Mouse (Mus musculus) C2C12 (cell line): ENCODE results near the gene Ric3. TPM values are rescaled to one million over a fixed set of nuclear protein-coding genes. Genes with fewer than 3 reads are reported as not detected.

Source experiments
- H3K27me3 ChIP-seq: one replicate; pipeline ENCODE4 v1.6.1; 2011; ENCODE audit not compliant: control insufficient read depth, insufficient read depth, insufficient read length
- H3K36me3 ChIP-seq: one replicate; pipeline ENCODE4 v1.6.1; 2011; ENCODE audit not compliant: control insufficient read depth, insufficient read depth
- H3K4me3 ChIP-seq: one replicate; pipeline ENCODE4 v1.5.1; 2011; ENCODE audit warnings: mild to moderate bottlenecking, control low read depth; ENCODE audit not compliant: poor library complexity, insufficient read depth, severe bottlenecking
- H3K79me2 ChIP-seq: one replicate; pipeline ENCODE4 v1.6.1; 2011; ENCODE audit not compliant: control insufficient read depth, insufficient read depth
- H3K79me3 ChIP-seq: one replicate; pipeline ENCODE4 v1.6.1; 2011; ENCODE audit warnings: low read depth, control low read depth
- H3ac ChIP-seq: one replicate; pipeline ENCODE3; 2011; ENCODE audit warnings: low read depth; ENCODE audit not compliant: control insufficient read depth, insufficient read length
- CEBPB ChIP-seq: IDR thresholded peaks from one replicate; pipeline ENCODE4 v1.6.1; 2011; ENCODE audit warnings: low read depth, mild to moderate bottlenecking, control low read depth, moderate library complexity
- CTCF ChIP-seq: IDR thresholded peaks from one replicate; pipeline ENCODE4 v1.5.1; 2011; ENCODE audit not compliant: control insufficient read depth, insufficient read depth, insufficient read length
- FOSL1 ChIP-seq: IDR thresholded peaks from one replicate; pipeline ENCODE4 v1.8.0; 2011; ENCODE audit warnings: mild to moderate bottlenecking, low read length; ENCODE audit not compliant: poor library complexity, insufficient read depth, severe bottlenecking
- MAX ChIP-seq: IDR thresholded peaks from one replicate; pipeline ENCODE4 v1.6.1; 2011; ENCODE audit warnings: mild to moderate bottlenecking, control low read depth
- MYOD1 ChIP-seq: IDR thresholded peaks from one replicate; pipeline ENCODE4 v1.6.1; 2011; ENCODE audit warnings: low read depth; ENCODE audit not compliant: control insufficient read depth, insufficient read length
- MYOG ChIP-seq: IDR thresholded peaks from one replicate; pipeline ENCODE4 v1.6.1; 2011; ENCODE audit not compliant: control insufficient read depth, insufficient read length; ENCODE audit errors: extremely low read depth
- USF1 ChIP-seq: IDR thresholded peaks from one replicate; pipeline ENCODE4 v1.6.1; 2011; ENCODE audit warnings: low read depth, mild to moderate bottlenecking, control low read depth, moderate library complexity
- polyA plus RNA-seq: library from polyadenylated mRNA; unstranded; fragments of >200 nt; fragmentation: generic; extraction: Trizol; gene quantifications from one replicate; pipeline ENCODE4 v1.2.1, GENCODE M21; 2012; ENCODE audit warnings: missing spikeins

The Ric3 gene
- polyA plus RNA-seq, 1 experiment: not detected

- Histone ChIP-seq H3K79me3 (no peaks in the 10 kb centered on the region), H3K36me3 (no peaks in the 10 kb centered on the region), H3K79me2 (no peaks in the 10 kb centered on the region), H3K4me3 (no peak overlapping the region), H3K27me3 (no peaks in the 10 kb centered on the region), H3ac (no peak overlapping the region)
- no peak for TF ChIP-seq CEBPB
- no peak for TF ChIP-seq MYOD1
- no peak for TF ChIP-seq MYOG
- no peak for TF ChIP-seq MAX
- no peak for TF ChIP-seq USF1
- no peak for TF ChIP-seq FOSL1
- no peak for TF ChIP-seq CTCF
These were observed 31.8 kb upstream of the Ric3 start for GRCm38 (mm10) chr7:109114950-109115349.

GRCm38 (mm10) chr7:109111000-109111399 is 27.9 kb upstream of the Ric3 start:
- no peak overlapping the region for H3ac ChIP-seq
- H3K27me3 ChIP-seq: no peaks in the 10 kb centered on the region
- H3K79me3 ChIP-seq: no peaks in the 10 kb centered on the region
- H3K36me3 ChIP-seq: no peaks in the 10 kb centered on the region
- no peaks in the 10 kb centered on the region for H3K79me2 ChIP-seq
- TF ChIP-seq FOSL1 (no peak), MYOG (no peak), USF1 (no peak), CTCF (no peak), MAX (no peak), CEBPB (no peak), MYOD1 (no peak)
- H3K4me3 ChIP-seq: no peak overlapping the region

DNA sequence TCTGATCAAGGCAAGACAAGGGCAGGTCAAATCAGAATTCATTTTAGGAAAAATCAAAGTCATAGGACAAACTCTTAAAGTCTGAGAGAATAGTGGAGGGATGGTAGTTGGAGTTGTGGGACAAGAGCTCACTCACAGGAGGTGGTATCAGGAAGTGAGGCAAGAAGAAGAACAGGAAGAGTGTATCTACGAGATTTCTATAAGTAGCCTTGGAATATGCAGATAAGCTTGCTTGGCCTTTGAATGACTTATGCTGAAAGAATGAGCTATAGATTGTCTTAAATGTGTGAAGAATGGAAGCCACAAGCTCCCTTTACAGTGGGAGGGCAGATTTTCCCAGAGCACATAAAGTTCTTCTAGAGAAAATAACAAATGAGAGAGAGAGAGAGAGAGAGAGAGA is 21.8 kb upstream of the Ric3 start:
- Histone ChIP-seq H3K4me3 (no peak overlapping the region), H3K36me3 (no peaks in the 10 kb centered on the region), H3ac (no peak overlapping the region), H3K79me3 (no peaks in the 10 kb centered on the region), H3K79me2 (no peaks in the 10 kb centered on the region), H3K27me3 (no peaks in the 10 kb centered on the region)
- TF ChIP-seq FOSL1: no peak
- no peak for TF ChIP-seq CEBPB
- no peak for TF ChIP-seq USF1
- no peak for TF ChIP-seq CTCF
- TF ChIP-seq MYOD1: no peak
- no peak for TF ChIP-seq MYOG
- TF ChIP-seq MAX: no peak

DNA sequence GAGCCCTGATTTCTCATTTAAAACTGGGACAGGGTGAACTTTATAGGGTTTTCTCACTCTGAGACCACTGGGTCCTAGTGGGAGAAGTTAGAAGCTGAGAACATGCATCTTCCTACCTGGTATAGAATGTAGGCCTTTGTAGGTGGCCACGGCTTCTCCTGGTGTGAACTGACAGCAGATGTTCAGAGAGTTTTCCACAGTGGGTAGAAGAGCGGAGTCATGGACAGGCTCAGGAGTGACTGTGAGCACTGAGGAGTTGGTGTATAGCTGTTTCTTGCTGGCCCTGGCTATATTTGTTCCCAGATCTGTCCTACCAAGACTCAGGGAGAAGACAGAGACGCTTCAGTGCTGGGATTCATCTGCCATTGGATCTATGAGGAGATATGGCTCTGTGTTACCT is 18.0 kb upstream of the Ric3 start:
- H3K36me3 ChIP-seq: no peaks in the 10 kb centered on the region
- no peak for TF ChIP-seq MAX
- TF ChIP-seq MYOD1: no peak
- no peak for TF ChIP-seq MYOG
- TF ChIP-seq FOSL1: no peak
- no peak for TF ChIP-seq CEBPB
- TF ChIP-seq CTCF: no peak
- no peak for TF ChIP-seq USF1
- no peaks in the 10 kb centered on the region for H3K27me3 ChIP-seq
- H3K79me3 ChIP-seq: no peaks in the 10 kb centered on the region
- H3K79me2 ChIP-seq: no peaks in the 10 kb centered on the region
- H3ac ChIP-seq: no peak overlapping the region
- no peak overlapping the region for H3K4me3 ChIP-seq

- Histone ChIP-seq H3K79me2 (no peaks in the 10 kb centered on the region), H3K27me3 (no peaks in the 10 kb centered on the region), H3ac (no peak overlapping the region), H3K4me3 (no peak overlapping the region), H3K36me3 (no peaks in the 10 kb centered on the region), H3K79me3 (no peaks in the 10 kb centered on the region)
- TF ChIP-seq USF1 (no peak), MAX (no peak), CTCF (no peak)
These were observed 15.3 kb upstream of the Ric3 start for GRCm38 (mm10) chr7:109098145-109099018.

DNA sequence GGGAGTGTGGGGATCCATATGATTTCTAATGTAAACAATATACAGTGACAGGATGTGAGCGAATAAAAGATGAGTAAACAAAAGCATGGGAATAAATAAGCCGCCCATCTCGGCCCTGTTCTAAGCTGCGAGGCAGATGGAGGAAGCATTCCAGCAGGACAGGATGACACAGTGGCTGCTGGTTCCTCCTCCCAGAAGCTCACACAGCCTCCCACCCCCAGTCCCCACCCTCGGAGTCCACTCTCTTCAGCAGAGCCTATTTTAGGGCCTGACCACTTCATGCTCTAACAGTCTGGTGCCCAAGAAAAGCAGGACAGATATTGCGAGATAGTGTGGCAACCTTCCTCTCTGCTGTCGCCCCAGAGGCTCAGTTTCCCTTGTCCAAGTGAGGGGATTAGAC is 14.1 kb upstream of the Ric3 start:
- H3ac ChIP-seq: no peak overlapping the region
- H3K79me2 ChIP-seq: no peaks in the 10 kb centered on the region
- H3K27me3 ChIP-seq: no peaks in the 10 kb centered on the region
- no peaks in the 10 kb centered on the region for H3K79me3 ChIP-seq
- TF ChIP-seq USF1: no peak
- no peak for TF ChIP-seq CTCF
- no peak for TF ChIP-seq MYOG
- no peak for TF ChIP-seq CEBPB
- no peak for TF ChIP-seq FOSL1
- no peak for TF ChIP-seq MAX
- TF ChIP-seq MYOD1: no peak
- H3K36me3 ChIP-seq: no peaks in the 10 kb centered on the region
- H3K4me3 ChIP-seq: no peak overlapping the region
